Mouse (Mus musculus): ENCODE data around the gene Klhl26. TPM values are rescaled to one million over a fixed set of nuclear protein-coding genes. Genes with fewer than 3 reads are reported as not detected.

Klhl26 gene
- polyA plus RNA-seq, 1 experiment, result 10.9 TPM

DNA sequence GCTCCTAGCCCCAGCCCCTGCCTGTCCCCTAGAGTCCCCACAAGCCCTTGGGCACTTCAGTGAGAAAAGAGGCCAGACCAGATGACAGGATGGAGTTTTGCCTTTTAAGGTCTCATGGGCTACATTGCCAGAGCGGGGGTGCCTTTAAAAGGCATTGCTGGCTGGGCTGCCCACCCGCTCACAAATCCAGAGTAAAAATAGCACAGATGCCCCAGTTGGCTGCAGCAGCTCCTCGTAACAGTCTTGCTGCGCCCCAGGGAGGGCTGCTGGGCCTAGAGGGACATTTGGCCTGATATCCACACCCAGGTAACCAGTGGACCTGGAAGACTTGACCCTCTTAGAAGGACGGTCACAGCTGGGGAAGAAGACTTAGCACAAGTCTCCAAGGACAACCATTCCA lies 22.9 kb downstream of the Klhl26 start:
- TF ChIP-seq CTCF (IDR thresholded peaks at IDR 0.05; ENCODE audit: low read depth, low read length) (no peak), POLR2A (IDR thresholded peaks at IDR 0.05; ENCODE audit: borderline replicate concordance, low read depth, low read length) (no peak)
- Histone ChIP-seq H3K4me1 (ENCODE audit: control insufficient read depth, insufficient read depth, low read length) (no peaks in the 10 kb centered on the region), H3K27ac (ENCODE audit: insufficient read depth, low read depth, low read length) (no peak overlapping the region), H3K4me3 (ENCODE audit: insufficient read depth, low read length) (no peak overlapping the region)

DNA sequence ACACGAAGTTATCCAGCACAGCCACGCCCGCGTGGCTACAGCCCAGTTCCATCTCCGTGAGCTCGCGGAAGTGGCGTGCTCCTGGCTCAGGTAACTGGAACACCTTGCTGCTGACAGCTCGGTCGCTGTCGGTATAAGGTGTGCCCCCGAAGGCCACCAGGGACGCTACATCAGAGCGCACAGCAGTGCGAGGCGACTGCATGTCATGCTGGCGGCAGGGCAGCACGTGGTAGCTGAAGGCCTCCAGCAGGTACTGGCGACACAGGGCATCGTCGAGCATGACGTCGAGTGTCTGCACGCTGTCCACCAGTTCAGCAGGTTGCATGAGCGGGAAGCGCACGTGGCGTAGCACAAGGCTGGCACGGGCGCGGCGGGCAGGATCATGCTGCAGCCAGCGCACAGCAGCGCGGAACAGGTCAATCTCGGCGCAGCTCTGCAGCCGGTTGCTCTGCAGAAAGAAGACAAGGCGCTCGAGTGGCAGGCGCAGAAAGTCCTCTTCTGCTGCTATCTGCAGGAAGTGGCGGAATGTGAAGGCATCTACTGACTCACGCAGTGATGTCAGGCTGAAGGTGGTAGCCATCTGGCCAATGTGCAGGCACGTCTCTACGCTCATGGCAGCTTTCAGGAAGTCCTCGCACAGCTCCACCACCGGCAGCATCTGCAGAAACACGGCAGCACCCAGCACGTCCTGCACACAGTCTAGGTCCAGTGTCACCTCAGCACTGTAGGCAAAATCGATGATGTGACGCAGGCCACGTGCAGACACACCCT lies 24.4 kb downstream of the Klhl26 start:
- TF ChIP-seq CTCF (IDR thresholded peaks at IDR 0.05; ENCODE audit: low read depth, low read length) (no peak), POLR2A (IDR thresholded peaks at IDR 0.05; ENCODE audit: borderline replicate concordance, low read depth, low read length) (no peak)
- no peak overlapping the region for H3K27ac ChIP-seq (ENCODE audit: insufficient read depth, low read depth, low read length)
- H3K4me1 ChIP-seq (ENCODE audit: control insufficient read depth, insufficient read depth, low read length), result no peaks in the 10 kb centered on the region
- H3K4me3 ChIP-seq (ENCODE audit: insufficient read depth, low read length), result no peak overlapping the region

DNA sequence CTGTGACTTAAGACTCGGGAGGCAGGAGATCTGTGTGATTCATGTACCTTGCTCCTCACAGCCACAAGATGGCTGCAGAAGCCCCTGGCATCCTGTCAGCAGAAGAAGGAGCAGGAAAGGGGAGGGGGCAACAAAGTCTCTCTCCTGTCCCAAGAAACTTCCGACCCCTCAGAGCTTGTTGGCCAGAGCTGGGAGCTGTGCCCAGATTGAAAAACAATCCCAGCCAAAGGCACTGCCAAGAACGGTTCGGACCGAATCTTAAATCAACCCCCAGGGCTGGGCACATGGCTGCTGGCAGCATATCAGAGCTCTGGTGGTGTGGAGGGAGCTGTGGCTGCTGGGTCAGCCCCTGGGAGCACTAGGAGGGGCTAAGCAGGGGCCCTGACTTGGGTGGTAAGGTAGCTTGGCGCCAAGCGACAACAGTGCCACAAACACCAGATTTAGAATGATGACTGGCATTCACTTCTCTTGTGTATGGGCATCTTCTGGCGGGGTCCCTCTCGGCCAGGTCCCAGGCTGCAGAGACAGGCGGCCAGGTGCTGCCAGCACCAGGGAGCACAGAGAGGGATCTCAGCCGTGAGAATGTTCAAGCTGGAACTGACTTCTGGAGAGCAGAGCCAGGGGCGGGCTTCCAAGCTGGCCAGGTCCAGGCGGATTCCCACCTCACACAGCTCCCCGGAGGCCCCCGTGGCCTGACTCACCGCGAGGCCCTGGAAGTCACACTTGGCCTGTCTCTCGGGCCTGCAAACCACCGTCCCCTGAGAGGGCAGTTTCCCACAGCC lies 28.9 kb downstream of the Klhl26 start:
- Histone ChIP-seq H3K27ac (ENCODE audit: insufficient read depth, low read depth, low read length) (no peak overlapping the region), H3K4me1 (ENCODE audit: control insufficient read depth, insufficient read depth, low read length) (no peaks in the 10 kb centered on the region), H3K4me3 (ENCODE audit: insufficient read depth, low read length) (no peak overlapping the region)
- TF ChIP-seq POLR2A (IDR thresholded peaks at IDR 0.05; ENCODE audit: borderline replicate concordance, low read depth, low read length) (no peak), CTCF (IDR thresholded peaks at IDR 0.05; ENCODE audit: low read depth, low read length) (no peak)

DNA sequence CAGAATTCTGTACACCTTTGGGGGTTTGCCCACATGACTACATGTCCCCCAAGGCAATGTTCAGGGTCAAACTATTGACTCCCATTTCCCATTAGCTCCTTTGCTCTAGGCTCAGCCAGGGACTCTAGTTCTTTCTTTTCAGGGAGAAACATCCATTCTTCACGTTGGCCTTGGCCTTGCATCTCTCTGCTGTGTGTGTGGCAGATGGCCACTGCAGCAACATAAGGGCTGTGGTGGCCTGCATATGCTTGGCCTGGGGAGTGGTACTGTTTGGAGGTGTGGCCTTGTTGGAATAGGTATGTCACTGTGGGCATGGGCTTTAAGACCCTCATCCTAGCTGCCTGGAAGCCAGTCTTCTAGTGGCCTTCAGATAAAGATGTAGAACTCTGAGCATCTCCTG lies 30.8 kb downstream of the Klhl26 start:
- Histone ChIP-seq H3K4me3 (ENCODE audit: insufficient read depth, low read length) (no peak overlapping the region), H3K4me1 (ENCODE audit: control insufficient read depth, insufficient read depth, low read length) (no peaks in the 10 kb centered on the region), H3K27ac (ENCODE audit: insufficient read depth, low read depth, low read length) (no peak overlapping the region)
- TF ChIP-seq CTCF (IDR thresholded peaks at IDR 0.05; ENCODE audit: low read depth, low read length) (no peak), POLR2A (IDR thresholded peaks at IDR 0.05; ENCODE audit: borderline replicate concordance, low read depth, low read length) (no peak)

DNA sequence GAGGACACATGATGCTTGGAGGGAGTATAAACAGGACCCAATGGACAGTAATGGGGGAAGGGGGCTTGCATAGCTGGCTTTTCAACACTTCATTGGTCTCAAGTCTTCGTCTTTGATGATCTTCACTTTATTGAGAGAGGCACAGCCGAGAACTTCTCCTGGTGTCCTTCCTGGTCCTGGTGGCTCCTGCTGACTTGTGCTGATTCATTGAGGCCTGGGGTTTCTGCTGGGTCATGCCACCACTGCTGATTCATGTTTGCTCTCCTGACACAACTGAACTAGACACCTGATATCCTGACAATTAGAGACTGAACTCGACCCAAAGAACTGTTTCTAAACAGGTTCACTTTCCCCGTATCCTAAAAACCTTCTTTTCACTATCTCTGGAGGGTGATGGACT lies 33.4 kb downstream of the Klhl26 start:
- no peak overlapping the region for H3K27ac ChIP-seq (ENCODE audit: insufficient read depth, low read depth, low read length)
- H3K4me1 ChIP-seq (ENCODE audit: control insufficient read depth, insufficient read depth, low read length), result peaks cover 6% of the 10 kb centered on the region
- TF ChIP-seq CTCF (IDR thresholded peaks at IDR 0.05; ENCODE audit: low read depth, low read length) (no peak), POLR2A (IDR thresholded peaks at IDR 0.05; ENCODE audit: borderline replicate concordance, low read depth, low read length) (no peak)
- H3K4me3 ChIP-seq (ENCODE audit: insufficient read depth, low read length), result no peak overlapping the region

DNA sequence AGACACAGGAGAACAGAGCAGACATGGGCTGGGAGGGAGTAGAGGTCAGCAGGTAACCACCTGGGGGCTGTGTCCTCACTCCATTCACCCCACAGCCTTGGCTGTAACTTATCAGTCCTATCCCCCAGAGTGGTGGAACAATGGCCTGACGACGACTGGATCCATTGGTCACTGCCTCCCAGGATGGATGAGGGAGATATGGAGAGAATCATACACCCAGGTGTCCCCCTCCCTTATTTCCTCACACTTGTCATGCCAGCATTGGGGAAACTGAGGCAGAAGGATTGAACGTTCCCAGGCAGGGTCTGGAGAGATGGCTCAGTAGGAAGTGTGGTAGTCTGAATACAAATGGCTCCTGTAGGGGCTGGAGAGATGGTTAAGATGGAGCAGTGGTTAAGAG lies 35.2 kb downstream of the Klhl26 start:
- Histone ChIP-seq H3K4me1 (ENCODE audit: control insufficient read depth, insufficient read depth, low read length) (peaks cover 7% of the 10 kb centered on the region), H3K4me3 (ENCODE audit: insufficient read depth, low read length) (no peak overlapping the region), H3K27ac (ENCODE audit: insufficient read depth, low read depth, low read length) (no peak overlapping the region)
- TF ChIP-seq POLR2A (IDR thresholded peaks at IDR 0.05; ENCODE audit: borderline replicate concordance, low read depth, low read length) (no peak), CTCF (IDR thresholded peaks at IDR 0.05; ENCODE audit: low read depth, low read length) (no peak)

DNA sequence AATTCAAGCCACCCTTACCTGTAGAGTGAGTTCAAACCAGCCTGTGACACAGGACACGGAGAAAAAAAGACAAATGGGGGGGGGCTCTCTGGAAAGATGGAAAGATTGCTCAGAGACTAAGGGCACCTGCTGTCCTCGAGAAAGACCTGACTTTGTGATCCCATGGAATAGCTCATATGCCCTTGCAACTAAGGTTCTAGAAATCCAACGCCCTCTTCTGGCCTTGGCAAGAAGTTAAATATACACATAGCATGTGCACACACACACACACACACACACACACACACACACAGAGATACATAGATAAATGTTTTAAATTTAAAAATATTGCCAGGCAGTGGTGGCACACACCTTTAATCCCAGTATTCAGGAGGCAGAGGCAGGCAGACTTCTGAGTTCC lies 36.5 kb downstream of the Klhl26 start:
- no peak for TF ChIP-seq CTCF (IDR thresholded peaks at IDR 0.05; ENCODE audit: low read depth, low read length)
- TF ChIP-seq POLR2A (IDR thresholded peaks at IDR 0.05; ENCODE audit: borderline replicate concordance, low read depth, low read length), result no peak
- H3K4me3 ChIP-seq (ENCODE audit: insufficient read depth, low read length), result peak overlapping the region; percentile 68; the same call in 1 of the 2 replicates
- H3K4me1 ChIP-seq (ENCODE audit: control insufficient read depth, insufficient read depth, low read length), result peaks cover 7% of the 10 kb centered on the region
- H3K27ac ChIP-seq (ENCODE audit: insufficient read depth, low read depth, low read length), result no peak overlapping the region

DNA sequence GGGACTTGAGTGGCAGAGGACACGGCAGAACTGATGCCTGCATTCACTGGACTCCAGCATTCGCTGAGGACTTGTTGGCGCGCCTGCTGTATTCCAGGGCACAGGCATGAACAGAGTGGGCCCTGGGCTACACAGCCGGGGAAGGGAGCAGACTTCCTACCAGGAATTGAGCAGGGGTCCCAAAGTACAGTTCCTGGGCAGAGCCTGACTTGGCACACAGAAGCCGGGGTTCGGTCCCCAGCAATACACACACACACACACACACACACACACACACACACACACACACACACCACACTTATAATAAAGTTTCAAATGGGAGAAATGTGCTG lies 37.0 kb downstream of the Klhl26 start:
- no peak overlapping the region for H3K27ac ChIP-seq (ENCODE audit: insufficient read depth, low read depth, low read length)
- H3K4me1 ChIP-seq (ENCODE audit: control insufficient read depth, insufficient read depth, low read length), result peaks cover 7% of the 10 kb centered on the region
- TF ChIP-seq POLR2A (IDR thresholded peaks at IDR 0.05; ENCODE audit: borderline replicate concordance, low read depth, low read length), result 0 out of 2 replicates have a peak, but pooled peaks have one; percentile 71
- TF ChIP-seq CTCF (IDR thresholded peaks at IDR 0.05; ENCODE audit: low read depth, low read length), result no peak
- H3K4me3 ChIP-seq (ENCODE audit: insufficient read depth, low read length), result peak overlapping the region; percentile 68

DNA sequence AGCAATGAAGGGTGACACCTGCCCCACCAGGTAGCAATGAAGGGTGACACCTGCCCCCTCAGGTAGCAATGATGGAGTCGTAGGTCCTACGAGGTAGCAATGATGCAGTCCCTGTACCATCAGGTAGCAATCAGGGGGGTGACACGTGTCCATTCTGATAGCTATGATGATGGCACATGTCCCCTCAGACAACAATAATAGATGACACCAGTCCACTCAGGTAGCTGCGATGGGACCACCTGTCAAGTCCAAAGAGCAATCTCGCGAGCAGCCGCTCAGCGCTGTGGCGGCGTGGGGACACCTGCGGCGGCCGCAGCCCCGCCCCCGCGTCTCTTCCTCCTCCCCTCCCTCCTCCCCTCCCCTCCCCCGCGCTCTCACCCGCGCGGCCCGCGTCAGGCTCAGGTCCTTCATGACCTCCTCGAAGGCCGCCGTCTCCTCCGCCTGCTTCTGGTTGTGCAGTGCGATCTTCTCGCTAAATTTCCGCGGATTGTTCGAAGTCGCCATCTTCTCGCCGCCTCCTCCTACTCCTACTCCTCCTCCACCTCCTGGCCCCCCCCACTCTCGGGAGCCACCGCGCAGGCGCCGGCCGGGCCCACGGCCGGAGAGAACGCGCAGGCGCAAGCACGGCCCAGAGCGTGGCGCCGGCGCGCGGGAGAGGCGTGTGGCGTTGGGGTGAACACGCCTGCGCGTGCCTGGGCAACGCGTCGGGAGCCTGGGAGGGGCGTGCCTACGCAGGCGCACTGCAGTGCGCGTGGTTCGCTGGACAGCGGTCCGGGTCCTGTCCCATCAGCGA lies 37.5 kb downstream of the Klhl26 start, which contains the start of gene Crtc1:
TSS of gene Crtc1 (minus strand) at position 525 of the 793 bp plus-strand sequence.
- Histone ChIP-seq H3K4me1 (ENCODE audit: control insufficient read depth, insufficient read depth, low read length) (peaks cover 7% of the 10 kb centered on the region), H3K27ac (ENCODE audit: insufficient read depth, low read depth, low read length) (peak within 1 kb of the TSS; percentile 33), H3K4me3 (ENCODE audit: insufficient read depth, low read length) (peak within 1 kb of the TSS; percentile 76)
- TF ChIP-seq CTCF (IDR thresholded peaks at IDR 0.05; ENCODE audit: low read depth, low read length), result no peak
- TF ChIP-seq POLR2A (IDR thresholded peaks at IDR 0.05; ENCODE audit: borderline replicate concordance, low read depth, low read length), result no peak

Measured in bone marrow macrophage, adult 2 months (primary cell).